Mouse (Mus musculus): ENCODE data around the gene Syngr3. TPM values are rescaled to one million over a fixed set of nuclear protein-coding genes. Genes with fewer than 3 reads are reported as not detected.

Syngr3 gene
- total and polyA plus RNA-seq, 3 experiments, result 0.15 to 0.68 TPM; not detected in 1

DNA sequence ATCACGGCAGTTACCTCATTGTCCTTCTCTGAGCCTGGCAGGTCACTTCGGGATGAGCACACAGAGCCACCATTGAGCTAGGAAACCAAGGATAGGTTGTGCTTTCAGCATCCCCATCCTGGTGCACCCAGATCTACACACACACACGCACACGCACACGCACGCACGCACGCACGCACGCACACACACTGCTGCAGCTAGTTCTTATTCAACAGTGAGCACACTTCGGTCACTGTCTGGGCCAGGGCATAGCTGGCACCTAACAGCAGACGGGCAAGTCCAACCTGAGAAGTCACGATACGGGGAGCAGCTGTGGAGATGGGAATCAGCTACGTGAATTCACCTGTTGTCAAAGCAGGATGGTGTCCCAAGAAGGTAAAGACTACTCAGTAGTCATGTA, 49.2 kb downstream of the Syngr3 start:
- Histone ChIP-seq H3K36me3 (ENCODE audit: control insufficient read depth in 1 of 2, insufficient read depth in 2 of 2, low read length in 2 of 2) (no peaks in the 10 kb centered on the region), H3K9me3 (replicated peaks; ENCODE audit: insufficient read depth, low read length) (no peaks in the 10 kb centered on the region), H3K9ac (ENCODE audit: control insufficient read depth, low read depth, low read length, poor library complexity, severe bottlenecking) (no peak overlapping the region), H3K27ac (ENCODE audit: control insufficient read depth, low read depth, low read length) (no peak overlapping the region), H3K79me2 (ENCODE audit: control insufficient read depth, insufficient read depth, low read length, poor library complexity) (no peaks in the 10 kb centered on the region), H3K27me3 (ENCODE audit: control insufficient read depth in 1 of 2, insufficient read depth in 2 of 2, low read length in 2 of 2) (no peaks in the 10 kb centered on the region), H3K4me1 (ENCODE audit: control insufficient read depth in 1 of 2, insufficient read depth in 2 of 2, low read length in 2 of 2) (peaks cover 0 to 4% of the 10 kb centered on the region in 2 experiments; a peak in 1 of 4 replicates), H3K4me3 (ENCODE audit: control insufficient read depth in 1 of 2, insufficient read depth in 1 of 2, low read depth in 2 of 2, low read length in 2 of 2) (no peak overlapping the region)
- DNase-seq (ENCODE audit: low read depth, low spot score), result no peak
- TF ChIP-seq MEF2A (IDR thresholded peaks at IDR 0.05; ENCODE audit: extremely low read depth, insufficient replicate concordance, low read depth, low read length, poor library complexity, severe bottlenecking) (no peak), POLR2AphosphoS2 (IDR thresholded peaks at IDR 0.05; ENCODE audit: low read length) (no peak)

DNA sequence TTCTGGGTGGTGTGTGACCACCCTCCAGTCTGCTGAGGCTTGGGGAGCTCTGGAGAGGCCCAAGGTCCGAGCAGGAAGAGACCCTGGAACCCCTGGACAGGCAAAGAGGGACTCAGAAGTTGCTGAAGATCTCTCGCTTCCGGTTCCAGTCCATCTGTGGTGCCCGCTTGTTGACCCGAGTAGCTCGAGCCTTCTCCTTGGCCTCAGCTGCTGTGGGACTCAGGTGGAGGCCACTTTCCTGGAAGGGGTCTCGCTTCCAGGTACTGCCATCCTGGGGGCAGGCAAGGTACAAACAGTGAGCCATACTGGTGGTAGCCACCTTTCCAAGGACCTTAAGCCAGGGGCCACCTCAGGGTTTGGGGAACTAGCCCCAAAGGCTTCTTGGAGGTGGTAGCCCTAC, 49.6 kb downstream of the Syngr3 start:
- no peak overlapping the region for H3K4me3 ChIP-seq (ENCODE audit: control insufficient read depth in 1 of 2, insufficient read depth in 1 of 2, low read depth in 2 of 2, low read length in 2 of 2)
- no peak overlapping the region for H3K9ac ChIP-seq (ENCODE audit: control insufficient read depth, low read depth, low read length, poor library complexity, severe bottlenecking)
- TF ChIP-seq KAT2A (conservative IDR thresholded peaks at IDR 0.05; ENCODE audit: low read depth, low read length) (no peak), ETS1 (IDR thresholded peaks at IDR 0.05; ENCODE audit: low read depth, low read length) (no peak), CHD1 (IDR thresholded peaks at IDR 0.05; ENCODE audit: low read depth, low read length) (no peak), NRF1 (IDR thresholded peaks at IDR 0.05; ENCODE audit: insufficient read depth, low read depth, low read length, poor library complexity, severe bottlenecking) (no peak), ZKSCAN1 (IDR thresholded peaks at IDR 0.05; ENCODE audit: low read depth, low read length) (no peak), MYB (IDR thresholded peaks at IDR 0.05; ENCODE audit: low read depth, low read length) (no peak), ELF1 (IDR thresholded peaks at IDR 0.05; ENCODE audit: low read depth, low read length) (no peak), SMC3 (IDR thresholded peaks at IDR 0.05; ENCODE audit: low read depth, low read length) (no peak), TBP (IDR thresholded peaks at IDR 0.05; ENCODE audit: low read depth, low read length) (no peak), SIN3A (IDR thresholded peaks at IDR 0.05; ENCODE audit: low read length) (no peak), BHLHE40 (IDR thresholded peaks at IDR 0.05; ENCODE audit: borderline replicate concordance, low read depth, low read length) (no peak), MAZ (IDR thresholded peaks at IDR 0.05; ENCODE audit: low read depth, low read length) (no peak), ZMIZ1 (IDR thresholded peaks at IDR 0.05; ENCODE audit: low read depth, low read length) (no peak)
- H3K27me3 ChIP-seq (ENCODE audit: control insufficient read depth in 1 of 2, insufficient read depth in 2 of 2, low read length in 2 of 2), result no peaks in the 10 kb centered on the region
- peaks cover 2 to 4% of the 10 kb centered on the region in 2 experiments; a peak in 2 of 4 replicates for H3K4me1 ChIP-seq (ENCODE audit: control insufficient read depth in 1 of 2, insufficient read depth in 2 of 2, low read length in 2 of 2)
- H3K36me3 ChIP-seq (ENCODE audit: control insufficient read depth in 1 of 2, insufficient read depth in 2 of 2, low read length in 2 of 2), result no peaks in the 10 kb centered on the region
- H3K79me2 ChIP-seq (ENCODE audit: control insufficient read depth, insufficient read depth, low read length, poor library complexity), result no peaks in the 10 kb centered on the region
- no peaks in the 10 kb centered on the region for H3K9me3 ChIP-seq (replicated peaks; ENCODE audit: insufficient read depth, low read length)
- no peak overlapping the region for H3K27ac ChIP-seq (ENCODE audit: control insufficient read depth, low read depth, low read length)
- no peak for DNase-seq (ENCODE audit: low read depth, low spot score)

DNA sequence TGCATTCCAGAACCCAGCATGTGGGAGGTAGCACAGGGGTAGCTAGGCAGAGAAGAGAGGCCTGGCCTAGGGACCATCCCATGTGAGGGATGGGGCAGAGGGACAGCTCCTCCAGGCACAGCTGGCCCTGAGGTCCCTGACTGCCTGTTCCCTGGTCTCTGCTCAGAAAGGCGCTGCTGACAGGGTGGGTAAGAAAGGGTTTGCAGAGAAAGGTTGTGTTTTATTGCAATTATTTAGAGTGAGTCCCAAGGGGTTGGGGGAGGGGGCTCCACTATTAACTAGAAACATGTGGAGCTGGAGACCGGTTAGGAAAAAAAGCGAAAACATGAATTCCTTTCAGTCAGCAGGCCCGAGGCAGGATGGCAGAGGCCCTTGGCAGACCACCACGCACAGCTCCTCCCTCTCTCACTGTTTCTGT, 50.2 kb downstream of the Syngr3 start:
- no peak overlapping the region for H3K4me3 ChIP-seq (ENCODE audit: control insufficient read depth in 1 of 2, insufficient read depth in 1 of 2, low read depth in 2 of 2, low read length in 2 of 2)
- no peaks in the 10 kb centered on the region for H3K36me3 ChIP-seq (ENCODE audit: control insufficient read depth in 1 of 2, insufficient read depth in 2 of 2, low read length in 2 of 2)
- TF ChIP-seq CHD1 (IDR thresholded peaks at IDR 0.05; ENCODE audit: low read depth, low read length) (no peak), POLR2AphosphoS2 (IDR thresholded peaks at IDR 0.05; ENCODE audit: low read length) (no peak), MAZ (IDR thresholded peaks at IDR 0.05; ENCODE audit: low read depth, low read length) (no peak), SMC3 (IDR thresholded peaks at IDR 0.05; ENCODE audit: low read depth, low read length) (no peak), CTCF (IDR thresholded peaks at IDR 0.05 in 2 of 3, conservative IDR thresholded peaks at IDR 0.05 in 1 of 3; ENCODE audit: control insufficient read depth in 1 of 3, insufficient read depth in 1 of 3, low read depth in 2 of 3, low read length in 3 of 3, poor library complexity in 1 of 3, severe bottlenecking in 1 of 3) (no peak), USF2 (IDR thresholded peaks at IDR 0.05; ENCODE audit: borderline replicate concordance in 1 of 2, insufficient read depth in 1 of 2, low read depth in 1 of 2, low read length in 2 of 2) (no peak), TCF12 (IDR thresholded peaks at IDR 0.05; ENCODE audit: low read depth, low read length) (no peak), USF1 (IDR thresholded peaks at IDR 0.05; ENCODE audit: low read depth, low read length) (no peak), E2F4 (IDR thresholded peaks at IDR 0.05; ENCODE audit: borderline replicate concordance, low read depth, low read length) (no peak), GATA1 (IDR thresholded peaks at IDR 0.05; ENCODE audit: low read depth, low read length) (no peak)
- no peak overlapping the region for H3K9ac ChIP-seq (ENCODE audit: control insufficient read depth, low read depth, low read length, poor library complexity, severe bottlenecking)
- H3K27me3 ChIP-seq (ENCODE audit: control insufficient read depth in 1 of 2, insufficient read depth in 2 of 2, low read length in 2 of 2), result no peaks in the 10 kb centered on the region
- DNase-seq (ENCODE audit: low read depth, low spot score), result no peak
- H3K4me1 ChIP-seq (ENCODE audit: control insufficient read depth in 1 of 2, insufficient read depth in 2 of 2, low read length in 2 of 2), result peaks cover 4% of the 10 kb centered on the region in 2 experiments; a peak in 3 of 4 replicates
- no peaks in the 10 kb centered on the region for H3K9me3 ChIP-seq (replicated peaks; ENCODE audit: insufficient read depth, low read length)
- no peak overlapping the region for H3K27ac ChIP-seq (ENCODE audit: control insufficient read depth, low read depth, low read length)
- no peaks in the 10 kb centered on the region for H3K79me2 ChIP-seq (ENCODE audit: control insufficient read depth, insufficient read depth, low read length, poor library complexity)
